Mouse (Mus musculus) 3134 (cell line): ENCODE measurements around the gene Pitpnc1.
A peak's percentile ranks its signal among the peaks of the same experiment; 100 is the strongest.
"Not testable (repeated sequence)": the region's sequence is repeated elsewhere in the genome, so short reads cannot be mapped to it uniquely, and the experiment has no call there.

Experiments used
- DNase-seq: peaks from one replicate; pipeline ENCODE4 v3.0.0-alpha.2; 2011; ENCODE audit warnings: low spot score; ENCODE audit not compliant: insufficient read length; ENCODE audit errors: extremely low read depth

Pitpnc1 gene

GRCm38 (mm10) chr11:107470521-107471041 is at the start of gene Pitpnc1:
Pitpnc1 (minus strand) TSS chr11:107470699.
- peak; percentile 87 for DNase-seq

- no peak for DNase-seq
Measured at GRCm38 (mm10) chr11:107518645-107519429, 48.3 kb upstream of the Pitpnc1 start.

GRCm38 (mm10) chr11:107516387-107516786 is 45.9 kb upstream of the Pitpnc1 start:
- no peak for DNase-seq

GRCm38 (mm10) chr11:107513047-107513446 is 42.5 kb upstream of the Pitpnc1 start:
- DNase-seq, result peak; percentile 25

- not testable (repeated sequence) for DNase-seq
Measured at GRCm38 (mm10) chr11:107511954-107512353, 41.5 kb upstream of the Pitpnc1 start.

GRCm38 (mm10) chr11:107510362-107511269 is 40.1 kb upstream of the Pitpnc1 start:
- peak; percentile 23 for DNase-seq

GRCm38 (mm10) chr11:107509631-107510338 is 39.3 kb upstream of the Pitpnc1 start:
- no peak for DNase-seq

- DNase-seq, result no peak
Measured at GRCm38 (mm10) chr11:107506260-107506659, 35.8 kb upstream of the Pitpnc1 start.

- DNase-seq, result not testable (repeated sequence)
Measured at GRCm38 (mm10) chr11:107504364-107504763, 33.9 kb upstream of the Pitpnc1 start.

- no peak for DNase-seq
Measured at GRCm38 (mm10) chr11:107502801-107503200, 32.3 kb upstream of the Pitpnc1 start.

- no peak for DNase-seq
Measured at GRCm38 (mm10) chr11:107484341-107484740, 13.8 kb upstream of the Pitpnc1 start.

- DNase-seq, result no peak
Measured at GRCm38 (mm10) chr11:107479862-107480203, 9.3 kb upstream of the Pitpnc1 start.

- DNase-seq, result peak; percentile 94
Measured at GRCm38 (mm10) chr11:107479053-107479861, 8.8 kb upstream of the Pitpnc1 start, which contains the start of gene Psmd12. Psmd12 (plus strand) TSS chr11:107479484.

GRCm38 (mm10) chr11:107473137-107473820 is 2.8 kb upstream of the Pitpnc1 start:
- DNase-seq, result peak; percentile 59

- no peak for DNase-seq
Measured at GRCm38 (mm10) chr11:107472304-107472703, 1.8 kb upstream of the Pitpnc1 start.

- DNase-seq, result no peak
Measured at GRCm38 (mm10) chr11:107471071-107471720, 697 bp upstream of the Pitpnc1 start.

- peak; percentile 49 for DNase-seq
Measured at GRCm38 (mm10) chr11:107469523-107470371, 752 bp downstream of the Pitpnc1 start.

- DNase-seq, result peak; percentile 20
Measured at GRCm38 (mm10) chr11:107469031-107469522, 1.4 kb downstream of the Pitpnc1 start.
